Mouse (Mus musculus) heart, adult 2 months (tissue): Measurements from ENCODE around the gene Trpc7.

Experiments used
- CTCF ChIP-seq: fragments of 200-600 bp; IDR thresholded peaks from 2 replicates; pipeline ENCODE4 v1.8.1; 2022; ENCODE audit warnings: antibody characterized with exemption, mild to moderate bottlenecking, moderate library complexity
- POLR2A ChIP-seq: fragments of 200-500 bp; IDR thresholded peaks from 2 replicates; pipeline ENCODE4 v1.6.1; 2011; ENCODE audit warnings: mild to moderate bottlenecking, low read depth, low read length, control low read depth; ENCODE audit not compliant: insufficient read depth

GRCm38 (mm10) chr13:56726551-56726950 is 169.2 kb downstream of the Trpc7 start:
- TF ChIP-seq CTCF (no peak), POLR2A (no peak)
